Mouse (Mus musculus): ENCODE results near the gene Trappc6a.

DNA sequence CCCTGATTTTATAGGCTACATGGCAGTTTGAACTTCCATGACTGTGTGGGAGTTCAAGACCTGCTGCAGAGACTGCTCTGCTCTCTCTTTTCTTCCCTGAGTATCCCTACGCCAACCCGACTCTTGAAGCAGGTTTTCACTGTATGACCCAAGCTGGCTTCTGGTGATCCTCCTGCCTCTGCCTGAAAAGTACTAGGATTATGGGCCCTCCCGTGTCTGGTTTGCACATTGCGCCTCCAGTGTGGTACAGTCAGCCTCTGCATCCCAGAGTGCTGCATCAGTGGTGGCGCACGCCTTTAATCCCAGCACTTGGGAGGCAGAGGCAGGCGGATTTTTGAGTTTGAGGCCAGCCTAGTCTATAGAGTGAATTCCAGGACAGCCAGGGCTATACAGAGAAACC, 1.6 kb downstream of the Trappc6a start:
- TF ChIP-seq EP300 (IDR thresholded peaks at IDR 0.05; ENCODE audit: low read depth), result no peak
- no peak for TF ChIP-seq CTCF (IDR thresholded peaks at IDR 0.05; ENCODE audit: low read depth)
